Mouse (Mus musculus) gastrocnemius, adult 8-10 months (tissue): ENCODE measurements around the gene Ube2l6. TPM values are rescaled to one million over a fixed set of nuclear protein-coding genes. Genes with fewer than 3 reads are reported as not detected.

ENCODE experiments used
- DNase-seq, 2 experiments: peaks; one replicate each; pipeline ENCODE4 v3.0.0; 2022; ENCODE audit warnings: low spot score in 2 of 2
- total RNA-seq, 4 experiments: library from RNA; stranded (reverse); gene quantifications; 2 replicates each; pipeline ENCODE4 v1.2.4; 2022

Ube2l6 gene
- total RNA-seq = 1 to 10 TPM; 1.5 to 3.5 (median 2.3) TPM

GRCm38 (mm10) chr2:84798493-84798921 is at the start of gene Ube2l6:
Gene Ube2l6 (plus strand): TSS chr2:84798828.
- DNase-seq = peak; percentile 35 to 57

DNA sequence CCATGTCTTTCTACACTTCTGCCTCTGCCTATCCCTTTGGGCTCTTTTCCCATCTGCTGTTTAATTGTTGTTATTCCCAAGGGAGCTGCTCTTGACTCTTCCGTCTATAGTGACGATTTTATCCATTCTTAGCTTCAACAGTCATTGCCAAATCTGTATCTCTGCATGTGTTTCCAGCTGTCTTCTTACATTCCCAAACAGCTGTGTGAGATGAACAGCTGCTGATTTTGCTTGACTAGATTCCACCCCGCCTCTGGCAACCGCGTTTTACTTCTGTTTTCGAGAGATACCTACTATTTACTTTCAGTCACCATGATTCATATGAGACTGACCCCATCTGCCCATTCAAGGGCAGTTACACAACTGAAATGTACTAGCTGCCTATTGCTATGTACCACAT is 48.5 kb upstream of the Ube2l6 start:
- no peak for DNase-seq

- no peak for DNase-seq
Observed at GRCm38 (mm10) chr2:84756245-84756644, 42.4 kb upstream of the Ube2l6 start.

DNA sequence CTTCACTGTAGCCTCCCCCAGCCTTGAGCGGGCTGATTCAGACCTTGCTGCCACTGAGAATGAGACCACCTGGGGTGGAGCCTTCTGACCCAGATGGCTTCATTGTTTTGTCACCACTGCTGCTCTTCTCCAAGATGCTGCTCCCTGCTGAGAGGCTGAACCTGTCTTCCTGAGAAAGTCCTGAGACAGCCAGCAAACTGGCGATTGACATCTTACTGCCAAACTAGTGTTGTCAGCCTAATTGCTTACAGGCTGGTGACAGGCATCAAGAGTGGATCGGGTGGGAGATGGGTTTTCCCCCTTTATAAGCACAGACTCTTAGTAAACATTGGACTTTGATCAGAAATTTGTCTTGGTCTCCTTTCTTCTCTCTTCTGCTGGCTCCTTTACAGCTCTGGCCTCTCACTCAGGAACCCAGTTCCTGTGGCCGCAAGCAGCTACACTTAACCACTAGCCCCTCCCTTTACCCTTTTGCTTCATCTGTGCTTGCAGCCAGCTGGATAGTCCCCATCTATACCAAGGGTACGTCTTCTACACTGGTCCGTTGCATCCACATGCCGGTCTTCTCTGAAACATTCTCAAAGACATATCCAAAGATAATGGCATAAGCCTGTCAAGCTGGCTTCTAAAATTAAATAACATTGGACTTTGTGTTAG is 41.5 kb upstream of the Ube2l6 start:
- DNase-seq = no peak

DNA sequence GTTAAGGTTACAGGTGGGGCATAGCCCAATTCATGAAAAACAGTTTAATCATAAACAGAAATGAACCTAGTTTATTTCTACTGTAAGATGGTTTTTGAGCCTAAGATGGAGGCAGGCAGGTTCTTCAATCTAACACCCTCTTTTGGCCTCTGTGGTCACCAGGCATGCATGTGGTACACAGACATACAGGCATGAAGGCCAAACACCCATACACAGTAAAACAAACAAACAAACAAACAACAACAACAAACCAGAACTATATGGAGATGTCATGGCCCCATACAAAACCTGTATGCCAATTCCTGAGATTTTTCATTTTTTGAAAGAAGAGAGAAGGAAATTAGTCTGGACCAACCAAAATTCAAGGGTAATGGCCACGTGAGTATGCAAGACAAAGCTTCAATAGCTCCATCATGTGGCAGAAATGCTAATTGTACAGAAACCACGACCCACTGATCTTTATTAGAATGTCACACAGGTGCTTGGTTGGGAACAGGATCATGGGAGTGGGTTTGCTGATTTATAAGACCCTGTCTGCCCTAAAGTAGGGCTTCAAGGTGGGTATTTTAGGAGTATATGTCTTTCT is 40.0 kb upstream of the Ube2l6 start:
- DNase-seq = no peak

- DNase-seq = no peak
Observed at GRCm38 (mm10) chr2:84760777-84761176, 37.9 kb upstream of the Ube2l6 start.

GRCm38 (mm10) chr2:84761309-84761708 is 37.3 kb upstream of the Ube2l6 start:
- no peak for DNase-seq

DNA sequence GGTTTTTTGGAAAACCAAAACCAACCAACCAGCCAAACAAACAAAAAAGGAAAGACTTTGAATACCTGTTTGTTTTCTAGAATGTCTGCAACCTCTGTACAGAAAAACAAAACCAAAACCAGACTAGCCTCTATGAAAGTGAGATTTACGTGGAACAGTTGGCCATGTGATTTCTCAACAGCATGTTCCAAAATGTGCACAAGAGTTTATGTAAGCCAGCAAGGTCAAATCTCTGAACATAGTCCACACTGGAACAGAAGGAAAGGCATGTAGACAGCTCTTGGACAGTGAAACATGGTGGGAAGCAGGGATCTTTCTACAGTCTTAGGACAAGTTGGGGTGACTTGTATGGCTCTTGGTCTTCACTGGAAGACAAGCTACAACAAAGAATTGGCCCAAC is 36.8 kb upstream of the Ube2l6 start:
- DNase-seq = no peak

- DNase-seq = no peak
Observed at GRCm38 (mm10) chr2:84762295-84762694, 36.3 kb upstream of the Ube2l6 start.

- DNase-seq = no peak
Observed at GRCm38 (mm10) chr2:84762818-84763217, 35.8 kb upstream of the Ube2l6 start.

- peak; percentile 17 to 45 for DNase-seq
Observed at GRCm38 (mm10) chr2:84770501-84770900, 28.1 kb upstream of the Ube2l6 start.

DNA sequence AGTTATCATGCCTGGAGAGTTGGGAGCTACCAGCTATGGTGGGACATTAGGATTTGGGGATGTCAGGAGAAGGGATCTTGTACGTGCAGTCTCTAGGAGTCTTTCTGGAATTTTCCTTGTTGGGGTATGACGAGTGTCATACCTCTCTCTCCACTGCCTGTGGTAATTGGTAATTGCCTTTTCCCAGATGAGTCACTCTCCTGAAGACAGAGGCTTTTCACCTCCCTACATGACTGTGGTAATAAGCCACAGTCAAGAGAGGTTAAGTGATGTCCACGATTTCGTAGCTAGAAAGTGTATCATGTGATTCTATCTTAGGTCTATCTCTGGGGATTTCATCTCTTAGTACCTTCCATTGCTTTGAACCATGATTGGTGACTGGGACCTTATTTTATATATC is 26.2 kb upstream of the Ube2l6 start:
- DNase-seq = no peak

GRCm38 (mm10) chr2:84773195-84773594 is 25.4 kb upstream of the Ube2l6 start:
- no peak for DNase-seq

DNA sequence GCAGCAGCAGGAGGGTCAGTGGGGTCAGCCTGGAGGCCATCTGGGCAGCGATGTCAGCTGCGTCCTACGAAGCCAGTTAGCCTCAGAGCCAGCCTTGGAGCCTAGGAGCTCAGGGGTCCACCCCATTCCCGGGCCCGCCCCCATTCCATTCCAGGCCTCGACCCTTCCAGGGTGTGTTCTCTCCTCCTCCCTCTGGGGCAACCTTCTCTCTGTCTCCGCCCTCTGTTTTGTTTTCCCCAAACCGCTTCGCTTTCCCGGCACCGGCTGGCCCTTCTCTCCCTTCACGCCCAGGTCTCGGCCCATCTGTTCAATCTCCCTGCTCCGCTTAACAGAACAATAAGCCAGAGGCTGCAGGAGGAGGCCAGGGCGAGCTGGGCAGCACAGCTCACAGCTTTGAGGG is 23.9 kb upstream of the Ube2l6 start:
- peak; percentile 66 to 81 for DNase-seq

GRCm38 (mm10) chr2:84775241-84775640 is 23.4 kb upstream of the Ube2l6 start, which contains the start of gene Serping1:
Gene Serping1 (minus strand): TSS chr2:84775444.
- DNase-seq = no peak

- peak in 1 of 2 experiments; percentile 41 for DNase-seq
Observed at GRCm38 (mm10) chr2:84775665-84776064, 23.0 kb upstream of the Ube2l6 start.

DNA sequence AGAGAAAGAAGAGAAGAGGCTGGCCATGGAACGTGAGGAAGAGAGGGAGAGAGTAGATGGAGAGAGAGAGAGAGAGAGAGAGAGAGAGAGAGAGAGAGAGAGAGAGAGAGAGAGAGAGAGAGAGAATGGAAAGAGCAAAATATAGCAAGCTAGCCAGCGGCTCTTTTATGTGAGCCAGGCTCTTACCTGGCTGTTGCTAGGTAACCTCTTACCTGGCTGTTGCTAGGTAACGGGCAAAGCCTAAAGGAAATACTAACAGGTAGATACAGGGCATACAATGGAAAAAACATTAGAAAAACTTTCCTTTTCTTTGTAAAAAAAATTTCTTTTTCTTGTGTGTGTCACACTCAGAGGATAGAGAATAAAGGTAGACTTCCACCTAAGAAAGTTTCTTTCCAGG is 20.9 kb upstream of the Ube2l6 start:
- DNase-seq = no peak

DNA sequence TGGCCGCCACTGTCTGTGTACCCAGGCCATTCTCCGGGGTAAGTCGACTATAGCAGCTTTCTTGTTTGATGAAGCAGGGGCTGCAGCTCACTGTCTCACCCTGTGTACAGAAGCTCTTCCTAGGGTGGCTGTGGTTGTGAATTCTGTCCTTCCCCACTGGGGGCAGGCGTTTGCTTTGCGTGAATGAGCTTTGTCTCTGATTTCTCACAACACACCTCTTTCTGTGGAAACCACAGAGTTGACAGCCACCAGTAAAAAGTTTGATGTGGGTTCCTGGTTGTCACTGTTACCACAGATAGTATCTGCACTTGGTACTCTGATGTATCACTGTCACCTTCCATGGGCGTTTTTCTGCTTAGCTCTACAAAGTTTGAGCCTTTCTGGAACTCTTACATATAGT is 19.4 kb upstream of the Ube2l6 start:
- no peak for DNase-seq

DNA sequence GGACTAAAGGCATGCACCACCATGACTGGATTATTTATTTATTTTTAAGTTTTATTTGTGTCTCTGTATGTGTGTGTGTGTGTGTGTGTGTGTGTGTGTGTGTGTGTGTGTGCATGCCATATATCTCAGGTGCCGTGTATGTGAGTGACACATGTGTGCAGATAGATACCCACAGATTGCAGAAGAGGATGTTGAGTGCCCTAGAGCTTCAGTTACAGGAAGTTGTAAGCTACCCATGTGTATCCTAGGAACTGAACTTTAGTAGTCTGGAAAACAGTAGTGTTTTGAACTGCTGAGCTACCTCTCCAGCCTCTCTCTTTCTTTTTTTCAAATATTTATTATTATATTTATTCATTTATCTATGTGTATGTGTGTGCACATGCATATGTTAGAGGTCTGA is 15.3 kb upstream of the Ube2l6 start:
- DNase-seq = no peak

GRCm38 (mm10) chr2:84783840-84784566 is 14.6 kb upstream of the Ube2l6 start:
- DNase-seq = no peak

GRCm38 (mm10) chr2:84788316-84788715 is 10.3 kb upstream of the Ube2l6 start:
- no peak for DNase-seq

DNA sequence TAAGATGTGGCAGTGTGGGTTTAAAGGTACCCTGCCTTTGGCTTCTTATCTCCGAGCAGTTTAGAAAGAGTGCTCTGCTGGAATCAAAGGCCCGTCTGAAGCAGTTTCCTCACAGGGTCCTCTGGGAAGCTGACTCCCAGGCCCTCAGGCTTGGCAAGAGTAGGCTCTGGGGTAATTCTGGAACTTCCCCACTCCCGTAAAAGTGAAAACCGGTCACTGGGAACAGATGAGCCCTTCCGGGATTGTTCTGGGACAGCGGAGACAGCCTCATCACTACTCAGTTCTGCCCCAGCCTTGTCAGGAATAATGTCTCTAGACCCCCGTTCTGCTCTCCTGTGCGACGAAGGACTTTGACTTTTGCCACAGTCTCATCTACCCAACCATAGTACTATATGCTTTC is 8.2 kb upstream of the Ube2l6 start:
- no peak for DNase-seq

DNA sequence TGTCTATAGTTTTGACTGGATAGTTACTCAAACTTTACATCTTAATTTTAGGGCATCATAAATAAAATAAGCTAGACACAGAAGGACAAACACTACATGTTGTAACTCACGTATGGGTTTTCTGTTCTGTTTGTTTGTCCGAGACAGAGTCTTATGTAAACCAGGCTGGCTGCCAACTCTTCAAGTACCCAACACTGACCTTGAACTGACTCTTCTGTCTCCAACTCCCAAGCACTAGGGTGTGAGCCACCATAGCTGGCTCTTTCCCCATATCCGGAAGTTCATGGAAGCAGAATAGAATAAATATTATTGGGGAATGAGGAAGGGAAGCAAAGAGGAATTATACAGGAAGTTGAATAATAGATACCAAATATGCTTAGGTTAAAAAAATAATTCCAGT is 6.1 kb upstream of the Ube2l6 start:
- no peak for DNase-seq
